Mouse (Mus musculus): Measurements from ENCODE around the gene Ctsq. TPM values are rescaled to one million over a fixed set of nuclear protein-coding genes. Genes with fewer than 3 reads are reported as not detected.

The Ctsq gene
- polyA plus RNA-seq (2015; fragmentation: Illumina TruSeq; extraction: RNeasy Lipid Tissue Mini Kit (QIAGEN cat#74804); ENCODE audit: insufficient read depth, low replicate concordance): not detected

DNA sequence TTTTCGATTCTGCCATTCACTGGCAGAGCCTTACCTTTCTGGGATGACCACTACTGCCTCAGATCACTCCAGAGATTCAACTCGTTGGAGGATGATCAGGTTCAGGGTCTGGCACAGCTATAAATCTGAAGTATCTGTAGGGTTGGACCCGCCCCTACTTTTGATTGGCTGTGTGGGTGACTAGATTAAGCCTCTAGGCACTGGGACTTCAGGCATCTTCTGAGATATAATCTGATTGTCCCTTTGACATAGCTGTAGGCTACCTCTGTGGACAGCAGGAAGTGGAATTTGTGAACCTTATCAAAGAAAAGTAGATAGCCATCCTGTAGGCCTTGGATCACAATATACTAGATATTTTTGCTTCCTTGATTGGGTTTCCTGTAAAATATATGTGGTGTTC, at the start of gene Ctsq:
TSS of gene Ctsq (minus strand) at position 101 of the 400 bp plus-strand sequence.

DNA sequence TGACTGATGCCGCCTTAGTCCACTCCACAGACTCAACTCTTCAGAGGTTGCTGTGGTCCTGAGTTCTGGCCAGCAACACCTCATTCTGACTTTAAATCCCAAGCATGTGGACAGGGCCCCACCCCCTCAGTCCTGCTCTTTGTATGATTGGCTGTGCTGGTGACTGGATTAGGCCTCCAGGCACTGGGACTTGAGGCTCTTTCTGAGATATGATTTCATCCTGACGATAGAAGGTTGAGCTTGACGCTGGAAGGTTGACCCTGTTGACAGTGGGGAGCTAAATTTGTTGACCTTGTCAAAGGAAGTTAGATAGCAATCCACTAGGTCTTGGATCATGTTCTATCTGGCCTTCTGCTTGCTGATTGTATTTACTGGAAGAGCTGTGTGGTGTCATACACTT, 34.6 kb downstream of the Ctsq start, which contains the start of gene Ctsj:
TSS of gene Ctsj (minus strand) at position 101 of the 400 bp plus-strand sequence.

Other genes starting within 250 kb of the Ctsq start
- not detected for gene Ctsll3, start 237.8 kb downstream of the Ctsq start, polyA plus RNA-seq (2015; fragmentation: Illumina TruSeq; extraction: RNeasy Lipid Tissue Mini Kit (QIAGEN cat#74804); ENCODE audit: insufficient read depth, low replicate concordance)
- gene 4930486L24Rik, start 176.2 kb downstream of the Ctsq start, polyA plus RNA-seq (2015; fragmentation: Illumina TruSeq; extraction: RNeasy Lipid Tissue Mini Kit (QIAGEN cat#74804); ENCODE audit: insufficient read depth, low replicate concordance): 9.9 TPM
- not detected for gene Gm49392, start 143.7 kb downstream of the Ctsq start, polyA plus RNA-seq (2015; fragmentation: Illumina TruSeq; extraction: RNeasy Lipid Tissue Mini Kit (QIAGEN cat#74804); ENCODE audit: insufficient read depth, low replicate concordance)
- gene Ctla2b, start 143.2 kb downstream of the Ctsq start, polyA plus RNA-seq (2015; fragmentation: Illumina TruSeq; extraction: RNeasy Lipid Tissue Mini Kit (QIAGEN cat#74804); ENCODE audit: insufficient read depth, low replicate concordance): 24.1 TPM
- not detected for gene Tpbpb, start 135.8 kb downstream of the Ctsq start, polyA plus RNA-seq (2015; fragmentation: Illumina TruSeq; extraction: RNeasy Lipid Tissue Mini Kit (QIAGEN cat#74804); ENCODE audit: insufficient read depth, low replicate concordance)
- gene Gm49393, start 105.0 kb downstream of the Ctsq start, polyA plus RNA-seq (2015; fragmentation: Illumina TruSeq; extraction: RNeasy Lipid Tissue Mini Kit (QIAGEN cat#74804); ENCODE audit: insufficient read depth, low replicate concordance): 4.1 TPM
- 23.0 TPM for gene Gm49391, start 104.1 kb downstream of the Ctsq start, polyA plus RNA-seq (2015; fragmentation: Illumina TruSeq; extraction: RNeasy Lipid Tissue Mini Kit (QIAGEN cat#74804); ENCODE audit: insufficient read depth, low replicate concordance)
- 181 TPM for gene Ctla2a, start 104.0 kb downstream of the Ctsq start, polyA plus RNA-seq (2015; fragmentation: Illumina TruSeq; extraction: RNeasy Lipid Tissue Mini Kit (QIAGEN cat#74804); ENCODE audit: insufficient read depth, low replicate concordance)
- gene Tpbpa, start 98.6 kb downstream of the Ctsq start, polyA plus RNA-seq (2015; fragmentation: Illumina TruSeq; extraction: RNeasy Lipid Tissue Mini Kit (QIAGEN cat#74804); ENCODE audit: insufficient read depth, low replicate concordance): not detected
- gene Ctsj, start 34.7 kb downstream of the Ctsq start, polyA plus RNA-seq (2015; fragmentation: Illumina TruSeq; extraction: RNeasy Lipid Tissue Mini Kit (QIAGEN cat#74804); ENCODE audit: insufficient read depth, low replicate concordance): not detected
- not detected for gene Ctsr, start 123.6 kb upstream of the Ctsq start, polyA plus RNA-seq (2015; fragmentation: Illumina TruSeq; extraction: RNeasy Lipid Tissue Mini Kit (QIAGEN cat#74804); ENCODE audit: insufficient read depth, low replicate concordance)
- gene Cts6, start 162.8 kb upstream of the Ctsq start, polyA plus RNA-seq (2015; fragmentation: Illumina TruSeq; extraction: RNeasy Lipid Tissue Mini Kit (QIAGEN cat#74804); ENCODE audit: insufficient read depth, low replicate concordance): not detected
- gene Cts8, start 214.7 kb upstream of the Ctsq start, polyA plus RNA-seq (2015; fragmentation: Illumina TruSeq; extraction: RNeasy Lipid Tissue Mini Kit (QIAGEN cat#74804); ENCODE audit: insufficient read depth, low replicate concordance): not detected
- not detected for gene Gm49398, start 248.2 kb upstream of the Ctsq start, polyA plus RNA-seq (2015; fragmentation: Illumina TruSeq; extraction: RNeasy Lipid Tissue Mini Kit (QIAGEN cat#74804); ENCODE audit: insufficient read depth, low replicate concordance)